Mouse (Mus musculus) testis, adult 2 months (tissue): ENCODE measurements at regions not wholly inside any gene's neighbourhood (a gene's known extent, or its start where the extent isn't known, plus 50 kb on each side); places are given as distances from the start of the nearest gene placed in this dataset.
"Not testable (repeated sequence)": the region's sequence is repeated elsewhere in the genome, so short reads cannot be mapped to it uniquely, and the experiment has no call there.

Source experiments
- H3K27ac ChIP-seq: fragments of 200-500 bp; 2 replicates; pipeline ENCODE4 v1.5.1; 2012; ENCODE audit warnings: low read depth, low read length; ENCODE audit not compliant: control insufficient read depth, insufficient read depth
- H3K27me3 ChIP-seq: fragments of 200-500 bp; 2 replicates; pipeline ENCODE4 v1.6.1; 2012; ENCODE audit warnings: mild to moderate bottlenecking, low read length, moderate library complexity; ENCODE audit not compliant: control insufficient read depth, insufficient read depth
- H3K36me3 ChIP-seq: fragments of 200-500 bp; 2 replicates; pipeline ENCODE4 v1.6.1; 2012; ENCODE audit warnings: mild to moderate bottlenecking, low read length; ENCODE audit not compliant: control insufficient read depth, insufficient read depth
- H3K4me1 ChIP-seq: fragments of 200-500 bp; 2 replicates; pipeline ENCODE4 v1.6.1; 2012; ENCODE audit warnings: low read length; ENCODE audit not compliant: control insufficient read depth, insufficient read depth
- H3K4me3 ChIP-seq: fragments of 200-500 bp; 2 replicates; pipeline ENCODE4 v1.5.1; 2012; ENCODE audit warnings: low read depth, mild to moderate bottlenecking, low read length, moderate library complexity, mixed read lengths; ENCODE audit not compliant: control insufficient read depth
- CTCF ChIP-seq: fragments of 200-500 bp; IDR thresholded peaks from 2 replicates; pipeline ENCODE4 v1.5.1; 2012; ENCODE audit warnings: low read depth, mild to moderate bottlenecking, inconsistent platforms, low read length, moderate library complexity; ENCODE audit not compliant: control insufficient read depth, insufficient read depth, insufficient replicate concordance
- POLR2A ChIP-seq: fragments of 200-500 bp; IDR thresholded peaks from 2 replicates; pipeline ENCODE4 v1.6.1; 2012; ENCODE audit warnings: low read depth, mild to moderate bottlenecking, inconsistent platforms, low read length, moderate library complexity; ENCODE audit not compliant: control insufficient read depth

DNA sequence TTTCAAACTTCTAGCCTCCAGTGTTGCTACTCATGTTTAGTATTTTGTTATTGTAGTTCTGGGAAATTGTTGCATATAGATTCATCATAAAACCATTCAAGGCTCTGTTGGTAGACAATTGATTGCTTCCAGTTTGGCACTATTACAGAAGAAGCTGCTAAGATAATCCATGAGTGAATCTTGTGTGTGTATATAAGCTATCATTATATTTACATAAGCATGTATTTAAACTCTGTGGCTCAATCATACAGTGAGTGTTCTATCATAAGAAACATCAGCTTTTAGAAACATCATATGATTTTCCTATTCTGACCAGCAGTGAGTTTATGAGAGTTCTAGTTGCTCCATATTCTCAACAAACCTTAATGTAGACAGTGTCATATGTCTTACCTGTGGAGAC, 397.7 kb upstream of the Tbl1xr1 start:
- H3K27ac ChIP-seq, result no peak overlapping the region
- no peaks in the 10 kb centered on the region for H3K27me3 ChIP-seq
- no peaks in the 10 kb centered on the region for H3K4me1 ChIP-seq
- TF ChIP-seq POLR2A (no peak), CTCF (no peak)
- H3K36me3 ChIP-seq, result no peaks in the 10 kb centered on the region
- no peak overlapping the region for H3K4me3 ChIP-seq

- H3K4me3 ChIP-seq, H3K27ac ChIP-seq, H3K36me3 ChIP-seq, H3K27me3 ChIP-seq, H3K4me1 ChIP-seq: not testable (repeated sequence)
Observed at GRCm38 (mm10) chr3:21697980-21698672, 378.3 kb upstream of the Tbl1xr1 start.

DNA sequence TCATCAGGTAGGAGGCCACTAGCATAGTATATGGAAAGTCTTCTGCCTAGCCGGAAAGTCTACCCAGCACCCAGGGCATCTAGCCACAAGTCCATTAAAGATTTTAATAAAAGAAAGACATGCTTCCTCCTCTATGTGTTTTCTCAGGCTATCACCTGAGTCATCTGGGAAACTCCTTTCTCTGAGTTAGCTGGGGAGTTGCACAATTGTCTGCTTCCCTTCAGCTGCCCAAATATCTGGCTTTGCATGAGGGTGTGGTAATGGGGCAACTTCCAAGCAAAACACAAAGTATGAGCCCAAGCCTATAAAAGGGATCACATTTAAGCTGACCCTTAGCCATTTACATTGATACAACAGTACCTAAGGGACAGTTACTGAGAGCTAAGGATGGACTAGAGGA, 376.9 kb upstream of the Tbl1xr1 start:
- H3K4me1 ChIP-seq, result no peaks in the 10 kb centered on the region
- H3K4me3 ChIP-seq, result no peak overlapping the region
- no peak overlapping the region for H3K27ac ChIP-seq
- H3K36me3 ChIP-seq, result no peaks in the 10 kb centered on the region
- no peaks in the 10 kb centered on the region for H3K27me3 ChIP-seq
- TF ChIP-seq POLR2A, result no peak
- TF ChIP-seq CTCF, result no peak

DNA sequence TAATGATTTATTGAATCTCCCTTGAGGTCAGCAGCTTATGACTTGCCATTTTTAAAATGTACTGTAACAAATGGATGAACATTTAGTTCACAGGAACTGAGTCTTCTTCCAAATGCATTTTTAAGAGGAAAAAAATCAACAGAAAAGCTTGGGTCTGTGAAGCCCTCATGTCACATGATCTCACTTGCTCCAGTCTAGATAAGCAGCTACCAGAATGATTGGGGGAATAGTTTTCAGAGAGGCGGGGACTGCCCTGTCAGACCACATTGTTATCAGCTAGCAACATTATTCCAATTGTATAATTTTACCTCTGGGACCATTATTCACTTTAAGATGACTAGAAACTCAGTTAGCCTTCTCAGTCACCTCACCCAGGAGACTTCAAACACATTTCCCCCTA, 376.1 kb upstream of the Tbl1xr1 start:
- Histone ChIP-seq H3K4me1 (no peaks in the 10 kb centered on the region), H3K4me3 (no peak overlapping the region), H3K27me3 (no peaks in the 10 kb centered on the region), H3K27ac (no peak overlapping the region), H3K36me3 (no peaks in the 10 kb centered on the region)
- TF ChIP-seq POLR2A, result no peak
- TF ChIP-seq CTCF, result no peak

GRCm38 (mm10) chr3:21726747-21727505, 349.5 kb upstream of the Tbl1xr1 start:
- TF ChIP-seq POLR2A (no peak), CTCF (no peak)
- no peak overlapping the region for H3K27ac ChIP-seq
- H3K27me3 ChIP-seq, result no peaks in the 10 kb centered on the region
- H3K4me1 ChIP-seq, result no peaks in the 10 kb centered on the region
- H3K36me3 ChIP-seq, result no peaks in the 10 kb centered on the region
- H3K4me3 ChIP-seq, result no peak overlapping the region

GRCm38 (mm10) chr3:21728019-21728418, 348.4 kb upstream of the Tbl1xr1 start:
- no peaks in the 10 kb centered on the region for H3K4me1 ChIP-seq
- H3K27me3 ChIP-seq, result no peaks in the 10 kb centered on the region
- no peaks in the 10 kb centered on the region for H3K36me3 ChIP-seq
- no peak for TF ChIP-seq POLR2A
- TF ChIP-seq CTCF, result no peak
- no peak overlapping the region for H3K27ac ChIP-seq
- H3K4me3 ChIP-seq, result no peak overlapping the region

DNA sequence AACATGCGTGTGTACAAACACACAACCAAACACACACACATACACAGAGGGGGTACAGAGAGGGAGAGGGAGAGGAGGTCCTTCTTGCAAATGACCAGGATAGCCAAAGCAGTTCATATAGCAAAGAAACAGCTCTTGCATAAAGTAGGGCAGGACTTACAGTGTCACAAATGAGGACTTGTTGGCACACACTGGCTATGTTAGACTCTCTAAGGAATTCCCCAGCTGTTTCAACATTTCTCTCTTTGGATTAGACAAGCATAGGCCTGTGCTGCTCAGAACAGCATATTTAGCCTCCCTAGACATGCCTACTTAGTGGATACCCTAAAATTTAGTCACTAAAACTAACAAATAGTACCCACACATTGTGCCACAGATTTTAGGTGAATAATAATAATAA, 347.1 kb upstream of the Tbl1xr1 start:
- TF ChIP-seq CTCF (no peak), POLR2A (no peak)
- Histone ChIP-seq H3K27me3 (no peaks in the 10 kb centered on the region), H3K4me3 (no peak overlapping the region), H3K27ac (no peak overlapping the region), H3K36me3 (no peaks in the 10 kb centered on the region), H3K4me1 (no peaks in the 10 kb centered on the region)

DNA sequence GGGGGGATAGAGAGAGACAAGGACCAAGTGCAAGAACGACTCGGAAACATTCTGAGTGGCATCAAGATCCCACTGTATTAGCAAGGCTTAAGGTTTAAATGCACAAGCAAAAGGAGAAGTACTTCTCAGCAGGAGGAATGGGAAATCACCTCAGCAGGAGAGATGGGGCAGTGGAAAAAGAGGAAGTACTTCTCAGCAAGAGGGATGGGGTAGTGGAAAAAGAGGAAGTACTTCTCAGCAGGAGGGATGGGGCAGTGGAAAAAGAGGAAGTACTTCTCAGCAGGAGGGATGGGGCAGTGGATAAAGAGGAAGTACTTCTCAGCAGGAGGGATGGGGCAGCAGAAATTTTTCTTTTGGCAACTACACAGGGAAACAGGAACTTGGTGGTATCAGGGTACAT, 340.8 kb upstream of the Tbl1xr1 start:
- not testable (repeated sequence) for H3K4me1 ChIP-seq, H3K27ac ChIP-seq, H3K27me3 ChIP-seq, H3K4me3 ChIP-seq, H3K36me3 ChIP-seq
